Mouse (Mus musculus) left cerebral cortex, postnatal 25 days (tissue): Measurements from ENCODE around the gene Tnk2. TPM values are rescaled to one million over a fixed set of nuclear protein-coding genes. Genes with fewer than 3 reads are reported as not detected.

Source experiments
- DNase-seq, 2 experiments: peaks; one replicate each; pipeline ENCODE4 v3.0.0; 2022; ENCODE audit warnings: low spot score in 2 of 2, mixed read lengths in 1 of 2
- intact Hi-C: fragments of 180-260 bp; cut with DNase I; formaldehyde crosslinking; loops from one replicate; pipeline ENCODE4 v1.15.1; 2025
- total RNA-seq, 2 experiments: library from RNA; stranded (reverse); gene quantifications; 2 replicates each; pipeline ENCODE4 v1.2.3; 2021

Tnk2 gene
- total RNA-seq, 2 experiments from 2014 or later: 179 to 184 TPM

DNA sequence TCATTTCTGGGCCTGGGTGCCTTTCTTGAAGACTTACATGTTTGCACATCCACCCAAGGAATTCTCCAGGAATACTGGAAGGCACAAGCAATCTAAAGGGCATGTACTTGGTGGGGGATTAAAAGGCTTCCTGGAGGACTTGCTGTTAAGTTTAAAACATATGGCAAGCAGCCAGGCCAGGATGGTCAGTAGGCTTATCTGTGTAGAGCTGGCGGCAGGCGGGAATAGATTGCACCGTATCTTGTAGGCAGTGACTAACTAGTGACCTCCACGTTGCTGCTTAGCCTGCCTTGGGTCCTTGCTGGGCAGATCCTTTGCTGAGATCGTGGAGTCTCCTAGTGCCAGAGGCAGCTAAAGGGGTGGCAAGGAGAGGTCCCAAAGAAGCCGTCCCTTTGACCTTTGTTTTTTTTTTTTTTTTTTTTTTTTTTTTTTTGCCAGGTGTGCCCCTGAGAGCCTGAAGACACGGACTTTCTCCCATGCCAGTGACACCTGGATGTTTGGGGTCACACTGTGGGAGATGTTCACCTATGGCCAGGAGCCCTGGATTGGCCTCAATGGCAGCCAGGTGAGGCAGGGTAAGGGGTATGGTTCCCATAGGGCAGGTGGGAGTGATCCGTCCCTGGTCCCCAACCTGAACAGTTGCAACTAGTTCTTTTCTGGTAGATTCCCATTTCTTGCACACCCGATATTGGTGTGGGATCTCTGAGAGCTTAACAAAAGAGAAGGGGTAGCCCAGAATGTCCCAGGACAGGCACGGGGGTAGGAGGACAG, 26.9 kb downstream of the Tnk2 start:
- DNase-seq: no peak
- intact Hi-C loops: no loop called here

DNA sequence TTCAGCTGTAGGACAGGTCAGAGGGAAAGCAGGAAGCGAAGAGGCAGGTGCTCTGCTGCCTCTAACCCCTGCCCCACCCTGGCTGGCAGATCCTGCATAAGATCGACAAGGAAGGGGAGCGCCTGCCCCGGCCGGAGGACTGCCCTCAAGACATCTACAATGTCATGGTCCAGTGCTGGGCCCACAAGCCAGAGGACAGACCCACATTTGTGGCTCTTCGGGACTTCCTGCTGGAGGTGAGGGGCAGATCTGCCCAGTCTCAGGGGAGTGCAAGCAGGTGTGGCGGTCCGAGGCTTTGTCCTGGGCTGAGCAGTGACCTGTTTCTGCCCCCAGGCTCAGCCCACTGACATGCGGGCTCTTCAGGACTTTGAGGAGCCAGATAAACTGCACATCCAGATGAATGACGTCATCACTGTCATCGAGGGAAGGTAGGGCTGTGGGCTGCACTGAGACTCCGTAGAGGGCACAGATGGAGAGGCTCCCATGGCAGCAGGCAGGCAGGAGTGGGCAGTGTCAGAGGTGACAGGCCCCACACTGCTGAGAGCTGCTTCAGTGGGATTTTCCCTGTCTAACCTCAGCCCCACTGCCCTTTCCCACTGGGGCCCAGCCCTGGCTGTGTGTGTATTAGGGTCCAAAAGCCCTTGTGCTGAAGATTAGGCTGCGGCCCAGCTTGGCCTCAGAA, 27.7 kb downstream of the Tnk2 start:
- intact Hi-C loops: no loop called here
- DNase-seq: no peak

DNA sequence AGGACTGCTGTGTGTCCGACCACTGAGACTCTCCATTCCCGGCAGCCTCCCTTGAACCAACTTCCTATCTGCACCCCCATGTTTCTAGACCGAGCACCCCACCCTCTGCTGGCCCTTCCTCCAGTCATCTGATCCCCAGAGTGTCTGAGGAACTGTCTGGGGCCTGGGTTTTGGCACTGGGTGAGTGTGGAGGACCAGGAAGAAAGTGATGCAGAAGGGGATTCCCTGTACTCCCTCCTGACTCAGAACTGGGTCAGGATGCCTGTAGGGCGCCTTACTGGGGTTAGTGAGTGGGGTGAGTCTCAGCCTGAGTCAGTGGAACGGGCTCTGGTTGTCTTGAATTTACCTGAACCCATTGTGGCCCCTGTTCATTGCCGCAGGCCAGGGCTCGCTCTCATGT, 28.6 kb downstream of the Tnk2 start:
- DNase-seq: no peak
- intact Hi-C loops: no loop called here

DNA sequence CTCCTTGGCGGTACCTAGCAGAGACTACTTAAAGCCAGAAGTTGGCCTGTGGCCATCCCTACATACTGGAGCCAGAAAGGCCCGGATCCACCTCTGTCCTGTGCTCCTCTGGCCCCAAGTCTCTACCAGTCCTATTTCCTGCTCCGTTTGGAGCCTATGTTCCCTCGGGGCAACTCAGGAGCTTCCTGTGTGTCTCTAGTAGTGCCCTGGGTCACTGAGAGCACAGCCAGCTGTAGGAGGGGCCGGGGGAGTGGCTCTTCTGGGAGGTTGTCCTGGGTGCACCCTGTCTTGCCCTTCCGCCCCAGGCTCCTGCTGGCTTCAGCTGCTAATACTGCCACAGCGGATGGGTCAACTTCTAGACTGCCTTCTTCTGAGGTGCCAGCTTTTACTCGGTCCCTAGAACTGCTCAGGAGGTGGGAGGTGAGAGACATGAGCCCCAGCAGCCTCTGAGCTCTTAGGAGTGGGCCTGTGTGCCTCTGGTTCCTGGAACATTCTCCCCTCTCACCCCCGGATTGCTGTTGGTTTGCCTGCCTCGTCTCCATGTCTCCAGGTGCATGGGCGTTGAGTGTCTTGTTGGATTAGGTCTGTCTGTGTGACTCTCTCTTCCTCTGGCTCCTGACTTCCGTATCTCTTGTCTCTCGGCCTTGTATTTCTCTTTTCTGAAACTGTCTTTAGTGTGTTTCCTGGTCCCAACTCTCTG, 29.3 kb downstream of the Tnk2 start:
- DNase-seq: no peak
- intact Hi-C loops: no loop called here

DNA sequence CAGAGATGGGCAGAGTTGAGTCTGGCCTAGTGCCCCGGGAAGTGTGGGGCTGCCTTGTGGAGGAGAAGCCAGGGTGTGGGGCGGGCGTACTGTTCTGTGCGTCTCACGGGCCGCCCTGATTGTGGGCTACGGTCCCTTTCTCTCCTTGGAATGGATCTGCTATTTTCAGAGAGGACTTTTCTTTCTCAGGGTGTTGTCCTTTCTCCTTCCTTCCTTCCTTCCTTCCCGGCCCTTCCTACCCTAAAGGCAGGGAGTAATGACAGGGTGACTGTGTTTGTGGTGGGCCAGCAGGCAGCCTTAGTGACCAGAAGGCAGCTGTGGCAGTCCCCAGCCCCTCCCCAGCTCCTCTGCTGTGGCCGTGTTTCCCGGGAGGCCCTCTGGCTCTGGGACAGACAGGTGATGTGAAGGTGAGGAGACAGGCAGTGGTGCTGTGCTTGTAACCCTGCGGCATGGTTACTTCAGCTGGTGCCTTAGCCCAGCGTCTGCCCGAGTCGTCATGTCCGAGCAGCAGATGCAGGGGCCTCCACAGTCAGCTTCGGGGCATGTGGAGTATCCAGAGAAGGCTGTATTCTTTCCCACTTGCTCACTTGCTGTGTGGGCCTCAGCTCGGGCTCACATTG, 30.6 kb downstream of the Tnk2 start:
- intact Hi-C loops: no loop called here
- DNase-seq: no peak

DNA sequence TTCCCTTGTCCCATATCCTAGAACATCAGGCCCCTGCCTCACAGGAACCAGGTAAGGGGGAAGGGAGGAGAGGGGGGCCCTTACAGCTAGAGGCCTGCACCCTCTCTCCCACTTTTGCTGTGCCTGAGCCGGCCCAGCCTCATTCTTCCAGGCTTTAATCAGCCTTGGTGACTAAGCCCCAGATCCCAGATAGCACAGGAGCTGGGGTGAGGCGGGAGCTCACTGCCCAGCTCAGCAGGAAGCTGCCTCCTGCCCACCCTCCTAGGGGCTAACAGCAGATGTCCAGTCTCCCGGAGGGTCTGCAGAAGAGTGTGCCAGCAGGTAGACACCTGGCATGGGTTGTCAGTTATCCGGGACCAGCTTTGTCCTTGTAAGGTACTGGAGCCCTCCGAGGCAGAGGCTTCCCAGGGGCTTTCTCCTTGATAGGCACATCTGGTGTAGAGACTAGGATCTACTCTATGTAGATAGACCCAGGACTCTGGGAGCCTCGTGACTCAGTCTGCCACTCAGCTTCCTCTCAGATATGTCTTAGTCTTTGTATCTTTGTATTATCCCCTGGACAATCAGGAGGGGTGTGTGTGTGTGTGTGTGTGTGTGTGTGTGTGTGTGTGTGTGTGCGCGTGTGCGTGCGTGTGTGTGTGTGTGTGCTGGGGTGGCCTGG, 33.5 kb downstream of the Tnk2 start:
- intact Hi-C loops: no loop called here
- no peak for DNase-seq

DNA sequence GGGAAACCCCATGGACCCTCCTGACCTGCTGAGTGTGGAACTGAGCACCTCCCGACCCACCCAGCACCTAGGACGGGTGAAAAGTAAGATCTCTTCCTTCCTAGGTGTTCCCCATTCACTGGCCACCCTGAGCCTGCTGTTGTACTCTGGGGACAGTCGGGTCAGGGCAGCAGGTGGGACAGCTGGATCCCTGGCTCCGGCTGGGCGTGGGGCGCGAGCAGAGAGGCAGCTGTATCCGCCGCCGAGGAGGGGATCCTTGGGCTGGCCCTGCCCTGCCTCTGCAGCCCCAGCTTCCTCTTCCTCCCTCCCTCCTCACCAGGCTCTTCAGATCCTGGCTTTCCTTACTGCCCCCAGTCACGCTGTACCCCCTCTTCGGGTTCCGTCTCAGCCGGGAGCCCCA, 34.2 kb downstream of the Tnk2 start:
- no peak for DNase-seq
- intact Hi-C loops: no loop called here

DNA sequence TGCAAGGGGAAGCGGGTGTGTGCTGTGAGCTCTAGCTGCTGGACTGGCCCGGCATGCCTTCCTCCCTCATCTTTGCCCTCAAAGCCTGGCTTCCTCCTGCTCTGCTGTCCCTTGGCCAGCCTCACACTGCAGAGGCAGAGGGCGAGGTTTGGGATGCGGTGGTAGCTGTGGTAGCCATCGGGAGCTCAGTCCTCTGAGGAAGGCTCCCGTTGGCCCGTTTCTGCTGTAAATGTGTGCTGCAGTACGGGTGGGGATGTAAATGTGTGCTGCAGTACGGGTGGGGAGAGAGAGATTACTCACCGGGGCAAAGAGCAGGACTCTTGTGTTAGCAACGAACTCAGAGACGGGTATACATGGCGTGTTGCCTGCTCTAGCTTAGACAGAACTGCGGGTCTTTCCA, 35.1 kb downstream of the Tnk2 start:
- no peak for DNase-seq

DNA sequence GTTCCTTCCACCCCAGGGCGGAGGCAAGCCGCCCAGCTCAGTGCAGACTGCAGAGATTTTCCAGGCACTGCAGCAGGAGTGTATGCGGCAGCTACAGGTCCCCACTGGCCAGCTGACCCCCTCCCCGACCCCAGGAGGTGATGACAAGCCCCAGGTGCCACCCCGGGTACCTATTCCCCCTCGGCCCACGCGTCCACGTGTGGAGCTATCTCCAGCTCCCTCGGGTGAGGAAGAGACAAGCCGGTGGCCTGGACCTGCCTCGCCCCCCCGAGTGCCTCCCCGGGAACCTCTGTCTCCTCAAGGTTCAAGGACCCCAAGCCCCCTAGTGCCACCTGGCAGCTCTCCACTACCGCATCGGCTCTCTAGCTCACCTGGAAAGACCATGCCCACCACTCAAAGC, 36.3 kb downstream of the Tnk2 start:
- intact Hi-C loops: loop anchor here (5.0 kb wide), 1 partner anchor 173 kb away; no protein-coding TSS in a partner anchor
- DNase-seq: no peak

More for the DNA sequence above, 35.1 kb downstream of the Tnk2 start:
- intact Hi-C loops: no loop called here

DNA sequence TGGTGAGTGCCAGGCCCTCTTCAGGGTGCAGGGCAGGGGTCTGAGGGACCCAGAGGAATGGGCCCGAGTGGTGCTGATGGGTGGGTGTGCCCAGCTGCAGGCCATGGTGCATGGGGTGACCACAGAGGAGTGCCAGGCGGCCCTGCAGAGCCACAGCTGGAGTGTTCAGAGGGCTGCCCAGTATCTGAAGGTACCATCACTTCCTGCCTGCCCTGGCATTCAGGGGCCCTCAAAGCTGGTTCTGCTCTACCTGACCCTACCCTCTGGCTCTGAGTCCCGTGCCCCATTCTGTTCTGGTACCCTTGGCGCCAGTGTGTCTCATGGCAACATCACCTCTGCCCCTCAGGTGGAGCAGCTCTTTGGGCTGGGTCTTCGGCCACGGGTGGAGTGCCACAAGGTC, 37.1 kb downstream of the Tnk2 start:
- no peak for DNase-seq
- intact Hi-C loops: loop anchor here (5.0 kb wide), 1 partner anchor 174 kb away; no protein-coding TSS in a partner anchor

DNA sequence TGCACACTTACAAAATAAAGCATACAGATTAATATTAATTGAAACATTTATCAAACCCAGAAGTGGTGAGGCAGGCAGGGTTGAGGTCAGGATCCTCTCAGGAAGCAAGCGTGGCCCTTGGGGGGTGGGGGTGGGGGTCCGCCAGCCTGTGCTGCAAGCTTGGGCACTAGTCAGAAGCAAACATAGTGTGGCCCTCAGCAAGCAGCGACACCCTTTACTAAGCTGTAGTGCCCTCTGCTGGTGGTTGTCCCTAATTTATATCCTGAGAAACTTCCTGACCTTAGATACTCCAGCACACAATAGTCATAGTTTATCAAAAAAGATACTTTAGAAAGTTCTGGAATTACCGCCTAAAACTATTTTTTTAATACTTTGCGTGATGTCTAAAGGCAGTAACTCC, 38.5 kb downstream of the Tnk2 start:
- intact Hi-C loops: loop anchor here (2.0 to 5.0 kb wide), 2 partner anchors 23 to 175 kb away; no protein-coding TSS in a partner anchor

DNA sequence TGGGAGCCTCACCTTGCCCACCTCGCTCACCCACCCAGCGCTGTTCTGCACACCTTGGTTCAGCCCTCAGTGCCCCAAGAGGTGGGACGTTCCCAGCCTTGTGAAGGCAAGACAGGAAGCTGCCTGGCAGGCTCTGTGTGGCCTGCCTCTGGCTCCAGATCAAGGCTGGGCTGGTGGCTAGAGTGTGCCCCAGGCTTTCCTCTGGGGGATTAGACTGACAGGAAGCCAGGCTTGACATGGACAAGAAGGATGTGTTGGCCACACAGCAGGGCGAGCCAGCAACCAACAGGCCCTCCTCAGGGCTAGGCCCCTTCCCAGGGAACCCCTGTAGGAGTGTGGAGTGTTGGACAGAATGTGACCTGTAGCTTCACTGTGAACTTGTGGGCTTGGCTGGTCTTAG, 39.2 kb downstream of the Tnk2 start:
- intact Hi-C loops: loop anchor here (2.0 to 5.0 kb wide), 2 partner anchors 24 to 176 kb away; no protein-coding TSS in a partner anchor
- DNase-seq: no peak

More for the DNA sequence above, 38.5 kb downstream of the Tnk2 start:
- DNase-seq: peak; percentile 52 to 71

DNA sequence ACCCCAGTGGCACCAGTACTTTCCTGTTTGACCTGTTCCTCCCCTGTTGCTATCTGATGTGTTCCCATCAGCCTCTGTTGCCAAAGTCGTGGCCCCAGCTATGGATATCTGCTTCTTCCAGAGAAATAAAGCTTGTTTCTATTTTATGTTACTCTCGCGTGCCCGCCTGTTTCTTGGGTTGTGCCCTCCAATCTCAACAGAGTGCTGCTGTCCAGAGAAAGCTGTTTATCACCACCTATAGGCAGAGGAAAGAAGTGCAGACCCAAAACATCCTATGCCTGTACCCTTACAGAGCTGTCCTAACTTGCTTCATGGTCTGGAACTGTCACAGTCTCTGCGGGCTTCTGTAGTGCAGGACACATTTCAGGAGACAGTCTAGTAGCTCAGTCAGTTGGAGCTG, 39.7 kb downstream of the Tnk2 start:
- intact Hi-C loops: loop anchor here (2.0 to 5.0 kb wide), 2 partner anchors 25 to 176 kb away; no protein-coding TSS in a partner anchor
- peak in 1 of 2 experiments; percentile 57 for DNase-seq

DNA sequence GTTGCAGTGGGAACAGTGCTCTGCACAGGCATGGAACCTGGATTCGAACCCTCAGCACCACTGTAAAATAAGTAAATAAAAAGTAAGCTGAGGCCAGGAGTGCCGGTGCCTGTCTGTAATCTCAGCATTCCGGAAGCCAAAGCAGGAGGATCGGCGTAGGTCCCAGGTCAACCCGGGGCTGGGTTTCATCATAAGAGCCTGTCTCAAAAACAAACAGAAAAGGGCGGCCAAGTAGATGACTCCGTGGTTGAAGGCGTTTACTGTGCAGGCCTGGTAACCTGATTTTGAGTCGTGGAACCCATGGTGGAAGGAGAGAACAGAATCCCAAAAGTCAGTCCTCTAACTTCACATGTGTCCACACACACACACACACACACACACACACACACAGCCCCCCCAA, 41.7 kb downstream of the Tnk2 start:
- intact Hi-C loops: no loop called here
- no peak for DNase-seq

DNA sequence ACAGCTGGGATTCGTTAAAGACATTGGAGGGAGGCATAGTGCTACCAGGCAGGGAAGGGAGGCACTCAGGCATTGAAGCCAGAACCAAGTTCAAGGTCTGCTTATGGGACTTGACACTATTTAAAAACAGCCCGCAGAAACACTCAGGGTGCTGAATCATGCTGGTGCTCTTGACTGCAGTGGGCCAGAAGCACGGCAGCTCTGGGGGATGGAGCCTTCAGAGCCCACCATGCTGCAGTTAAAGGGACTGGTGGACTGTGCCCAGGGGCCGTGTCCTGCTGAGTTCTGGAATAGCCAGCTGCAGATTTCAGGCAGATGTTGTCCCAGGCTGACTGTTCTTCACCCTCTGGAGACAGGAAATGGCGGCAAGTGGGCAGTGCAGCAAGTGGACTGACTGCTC, 42.3 kb downstream of the Tnk2 start:
- no peak for DNase-seq
- intact Hi-C loops: no loop called here

DNA sequence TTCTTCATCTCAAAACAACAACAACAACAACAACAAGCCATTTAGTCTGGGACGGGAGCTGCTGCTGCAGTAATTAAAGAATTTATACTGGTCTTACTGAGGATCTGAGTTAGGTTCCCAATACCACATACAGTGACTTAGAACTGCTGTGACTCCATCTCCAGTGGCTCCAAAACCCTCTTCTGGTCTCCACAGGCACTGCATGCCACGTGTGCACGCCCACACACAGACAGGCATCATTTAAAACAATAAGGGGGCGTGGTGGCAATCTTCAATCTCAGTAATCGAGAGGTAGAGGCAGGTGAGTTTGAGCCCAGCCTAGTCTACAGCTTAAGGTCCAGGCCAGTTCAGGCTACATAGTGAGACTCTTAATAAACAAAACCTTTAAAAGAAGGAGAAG, 43.5 kb downstream of the Tnk2 start:
- no peak for DNase-seq
- intact Hi-C loops: no loop called here

DNA sequence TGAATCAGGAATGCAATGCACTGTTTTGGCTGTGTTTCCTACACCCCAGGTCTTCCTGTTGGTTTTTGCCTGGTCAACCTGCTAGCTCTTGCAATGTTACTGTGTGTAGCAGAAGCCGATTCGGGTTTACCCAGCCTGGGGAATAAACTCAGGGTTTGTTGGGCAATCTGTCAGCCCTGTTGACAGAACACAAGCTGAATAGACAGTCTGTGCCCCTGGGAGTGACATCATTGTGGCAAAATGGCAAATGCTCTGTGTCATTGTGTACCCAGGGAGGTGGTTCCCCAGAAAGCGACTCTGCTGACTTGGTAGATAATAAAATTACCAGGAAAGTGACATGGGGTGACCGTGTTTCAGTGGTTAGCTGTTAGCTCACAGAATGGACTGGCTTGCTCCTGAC, 45.1 kb downstream of the Tnk2 start:
- intact Hi-C loops: loop anchor here (1.0 kb wide), 1 partner anchor 50 kb away; no protein-coding TSS in a partner anchor
- no peak for DNase-seq

DNA sequence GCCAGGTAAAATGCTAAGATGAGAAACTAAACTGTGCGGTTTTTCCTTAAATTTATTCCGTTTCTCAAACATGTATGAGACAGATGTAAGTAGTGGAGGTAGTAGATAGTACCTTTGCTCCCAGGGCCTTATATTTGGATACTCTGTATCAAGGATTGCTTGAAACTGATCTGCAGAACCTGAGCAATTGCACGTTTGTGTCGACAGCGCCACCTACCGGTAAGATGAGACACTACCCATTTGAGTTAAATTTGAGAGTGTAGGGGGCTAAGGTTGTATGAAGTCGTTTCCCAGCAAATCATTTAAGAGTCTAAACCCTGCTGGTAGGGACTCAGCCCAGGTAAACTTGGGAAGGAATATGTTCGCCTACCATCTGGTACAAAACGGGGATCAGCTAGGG, 45.8 kb downstream of the Tnk2 start:
- DNase-seq: peak; percentile 73 to 74
- intact Hi-C loops: loop anchor here (1.0 kb wide), 1 partner anchor 51 kb away; no protein-coding TSS in a partner anchor

DNA sequence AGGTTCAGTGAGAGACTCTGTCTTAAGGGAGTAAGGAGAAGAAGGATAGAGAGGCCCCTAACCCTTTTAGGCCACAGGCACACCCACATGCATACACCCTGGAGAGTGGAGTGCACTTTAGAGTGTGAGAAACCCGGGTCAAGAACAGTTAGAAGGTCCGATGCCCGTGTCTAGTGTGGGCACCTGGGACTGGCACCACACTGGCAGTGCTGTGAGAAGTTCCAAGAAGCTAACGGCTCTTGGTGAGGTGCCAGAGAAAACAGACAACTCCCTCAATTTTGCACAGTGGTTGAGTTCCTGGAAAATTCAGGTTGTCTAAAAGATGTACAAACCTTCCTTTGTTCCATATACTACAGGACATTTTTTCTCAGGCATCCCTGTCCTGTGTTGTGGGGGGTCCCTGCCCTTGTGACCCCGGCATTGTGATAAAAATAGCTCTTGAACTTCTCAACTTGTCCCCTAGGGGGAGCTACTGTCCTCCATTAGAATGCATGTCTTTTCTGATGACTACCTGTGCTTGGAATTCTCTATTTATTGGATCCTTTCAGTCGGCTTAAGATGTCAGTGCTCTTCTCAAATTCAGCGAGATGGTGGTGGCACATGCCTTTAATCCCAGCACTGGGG, 53.3 kb downstream of the Tnk2 start:
- DNase-seq: no peak
- intact Hi-C loops: loop anchor here (5.0 kb wide), 1 partner anchor 115 kb away; the partner anchor contains the start of gene Smbd1
